Mouse (Mus musculus) stomach, embryonic 14.5 days (tissue): Measurements from ENCODE around the gene Stim1. TPM values are rescaled to one million over a fixed set of nuclear protein-coding genes. Genes with fewer than 3 reads are reported as not detected.
"Not testable (repeated sequence)": the region's sequence is repeated elsewhere in the genome, so short reads cannot be mapped to it uniquely, and the experiment has no call there.

Source experiments
- ATAC-seq: fragments of 200-750 bp; cut with Nextera tagmentation; 2 replicates; pipeline ENCODE4 v1.8.0; 2017; ENCODE audit warnings: low read depth, moderate TSS enrichment; ENCODE audit not compliant: insufficient number of reproducible peaks, insufficient read depth, low FRiP score
- H3K27ac ChIP-seq: fragments of 300-500 bp; sonication (generic); 2 replicates; pipeline ENCODE4 v1.5.1; 2014; ENCODE audit warnings: mild to moderate bottlenecking, low read length, moderate library complexity, mixed read lengths
- H3K27me3 ChIP-seq: fragments of 300-500 bp; sonication (generic); 2 replicates; pipeline ENCODE4 v1.6.1; 2014; ENCODE audit warnings: low read length, control low read depth, mixed read lengths; ENCODE audit not compliant: control insufficient read depth, insufficient read depth
- H3K36me3 ChIP-seq: fragments of 300-500 bp; sonication (generic); 2 replicates; pipeline ENCODE4 v1.6.1; 2014; ENCODE audit warnings: mild to moderate bottlenecking, control low read depth, low read length, moderate library complexity, mixed read lengths; ENCODE audit not compliant: control insufficient read depth, insufficient read depth
- H3K4me1 ChIP-seq: fragments of 300-500 bp; sonication (generic); 2 replicates; pipeline ENCODE4 v1.6.1; 2014; ENCODE audit warnings: low read length, control low read depth, mixed read lengths; ENCODE audit not compliant: control insufficient read depth, insufficient read depth
- H3K4me2 ChIP-seq: fragments of 300-500 bp; sonication (generic); replicated peaks from 2 replicates; pipeline ENCODE4 v1.6.1; 2014; ENCODE audit warnings: low read depth, low read length, control low read depth
- H3K4me3 ChIP-seq: fragments of 300-500 bp; sonication (generic); 2 replicates; pipeline ENCODE4 v1.5.1; 2014; ENCODE audit warnings: low read depth, low read length, control low read depth
- H3K9ac ChIP-seq: fragments of 300-500 bp; sonication (generic); replicated peaks from 2 replicates; pipeline ENCODE4 v1.6.1; 2014; ENCODE audit warnings: low read depth, mild to moderate bottlenecking, control low read depth, low read length, moderate library complexity, mixed read lengths
- H3K9me3 ChIP-seq: fragments of 300-500 bp; sonication (generic); 2 replicates; pipeline ENCODE4 v1.6.1; 2016; ENCODE audit warnings: low read depth, low read length, control low read depth; ENCODE audit not compliant: control insufficient read depth
- WGBS: fragments of 180-500 bp; shearing (Covaris S2); extraction: QIAGEN DNeasy Blood & Tissue Kit; methylation state at CpG from one replicate; pipeline ENCODE4 v1.1.7; 2014; 5-methylcytosine and 5-hydroxymethylcytosine counted together
- polyA plus RNA-seq: library from polyadenylated mRNA; unstranded; fragments of >200 nt; fragmentation: Nextera tagmentation; extraction: Ambion mirVana; gene quantifications from 2 replicates; pipeline ENCODE4 v1.2.1, GENCODE M21; 2014

Stim1 gene
- polyA plus RNA-seq, 1 experiment from 2014 or later, result 24.9 TPM

- 62% methylated on average over 8 of the region's 8 CpGs for WGBS
- not testable (repeated sequence) for H3K9ac ChIP-seq, H3K27me3 ChIP-seq, H3K4me2 ChIP-seq, H3K4me1 ChIP-seq, H3K4me3 ChIP-seq, H3K27ac ChIP-seq, H3K36me3 ChIP-seq, H3K9me3 ChIP-seq
- ATAC-seq, result 0 out of 2 replicates have a peak, but pooled peaks have one; percentile 34
Measured at GRCm38 (mm10) chr7:102484766-102485165, 217.2 kb downstream of the Stim1 start.

- no peaks in the 10 kb centered on the region for H3K4me1 ChIP-seq
- WGBS, result 48% methylated on average over 1 of the region's 1 CpGs
Measured at GRCm38 (mm10) chr7:102486105-102486504, 218.5 kb downstream of the Stim1 start.

More at GRCm38 (mm10) chr7:102486105-102486504, 218.5 kb downstream of the Stim1 start:
- no peak for ATAC-seq
- H3K9me3 ChIP-seq, result no peaks in the 10 kb centered on the region
- no peaks in the 10 kb centered on the region for H3K36me3 ChIP-seq
- no peak overlapping the region for H3K4me3 ChIP-seq
- H3K9ac ChIP-seq, result no peak overlapping the region
- H3K4me2 ChIP-seq, result no peak overlapping the region
- H3K27ac ChIP-seq, result no peak overlapping the region
- no peaks in the 10 kb centered on the region for H3K27me3 ChIP-seq

Other genes starting within 250 kb of the Stim1 start
- gene Il18bp, start 249.1 kb upstream of the Stim1 start, polyA plus RNA-seq, result 3.1 and 3.6 TPM in 2 replicates
- gene Rnf121, start 202.3 kb upstream of the Stim1 start, polyA plus RNA-seq, result 24.7 and 26.1 TPM in 2 replicates
- 26.3 and 27.5 TPM in 2 replicates for gene Xndc1, start 202.3 kb upstream of the Stim1 start, polyA plus RNA-seq
- 1.1 and 1.8 TPM in 2 replicates for gene Xntrpc, start 202.1 kb upstream of the Stim1 start, polyA plus RNA-seq
- gene Trpc2, start 184.7 kb upstream of the Stim1 start, polyA plus RNA-seq, result not detected in 2 replicates
- 0.41 and 1.1 TPM in 2 replicates for gene Art1, start 166.1 kb upstream of the Stim1 start, polyA plus RNA-seq
- gene Art5, start 158.3 kb upstream of the Stim1 start, polyA plus RNA-seq, result 0.22 and 0.88 TPM in 2 replicates
- 0.10 TPM in 1 of 2 replicates, not detected in the other for gene Chrna10, start 151.0 kb upstream of the Stim1 start, polyA plus RNA-seq
- gene Nup98, start 57.6 kb upstream of the Stim1 start, polyA plus RNA-seq, result 51.6 and 53.5 TPM in 2 replicates
- gene Pgap2, start 57.6 kb upstream of the Stim1 start, polyA plus RNA-seq, result 99.0 and 103 TPM in 2 replicates
- gene Rhog, start 11.8 kb upstream of the Stim1 start, polyA plus RNA-seq, result 61.6 and 65.1 TPM in 2 replicates
- gene Rrm1, start 173.9 kb downstream of the Stim1 start, polyA plus RNA-seq, result 145 and 148 TPM in 2 replicates
- gene Olfr543, start 213.9 kb downstream of the Stim1 start, polyA plus RNA-seq, result 0.22 and 0.60 TPM in 2 replicates
- 0.10 TPM in 1 of 2 replicates, not detected in the other for gene Olfr544, start 220.5 kb downstream of the Stim1 start, polyA plus RNA-seq
- gene Olfr545, start 231.8 kb downstream of the Stim1 start, polyA plus RNA-seq, result 0.09 TPM in 1 of 2 replicates, not detected in the other